Mouse (Mus musculus): ENCODE measurements at regions not wholly inside any gene's neighbourhood (a gene's known extent, or its start where the extent isn't known, plus 50 kb on each side); places are given as distances from the start of the nearest gene placed in this dataset.

GRCm38 (mm10) chr6:143482868-143483267 lies 315.8 kb downstream of the Etnk1 start:
- H3K27me3 ChIP-seq (ENCODE audit: control insufficient read depth, insufficient read depth, insufficient read length): no peaks in the 10 kb centered on the region
- H3K79me3 ChIP-seq (ENCODE audit: low read depth): no peaks in the 10 kb centered on the region
- H3K79me2 ChIP-seq (ENCODE audit: control insufficient read depth, insufficient read depth): no peaks in the 10 kb centered on the region
- TF ChIP-seq FOSL1 (IDR thresholded peaks at IDR 0.05; ENCODE audit: insufficient read depth, low read length, poor library complexity, severe bottlenecking) (no peak), USF1 (IDR thresholded peaks at IDR 0.05; ENCODE audit: low read depth) (no peak), MYOG (IDR thresholded peaks at IDR 0.05; ENCODE audit: control insufficient read depth, extremely low read depth, insufficient read length) (no peak), MYOD1 (IDR thresholded peaks at IDR 0.05; ENCODE audit: control insufficient read depth, insufficient read length, low read depth) (no peak), CTCF (IDR thresholded peaks at IDR 0.05; ENCODE audit: control insufficient read depth, insufficient read depth, insufficient read length) (no peak), MAX (IDR thresholded peaks at IDR 0.05) (no peak), CEBPB (IDR thresholded peaks at IDR 0.05; ENCODE audit: low read depth) (no peak)
- no peaks in the 10 kb centered on the region for H3K36me3 ChIP-seq (ENCODE audit: control insufficient read depth, insufficient read depth)
- H3ac ChIP-seq (ENCODE audit: control insufficient read depth, insufficient read length, low read depth): no peak overlapping the region
- no peak overlapping the region for H3K4me3 ChIP-seq (ENCODE audit: insufficient read depth, poor library complexity, severe bottlenecking)

GRCm38 (mm10) chr6:143484941-143485340 lies 317.9 kb downstream of the Etnk1 start:
- Histone ChIP-seq H3ac (ENCODE audit: control insufficient read depth, insufficient read length, low read depth) (no peak overlapping the region), H3K27me3 (ENCODE audit: control insufficient read depth, insufficient read depth, insufficient read length) (no peaks in the 10 kb centered on the region), H3K79me2 (ENCODE audit: control insufficient read depth, insufficient read depth) (no peaks in the 10 kb centered on the region), H3K79me3 (ENCODE audit: low read depth) (no peaks in the 10 kb centered on the region), H3K4me3 (ENCODE audit: insufficient read depth, poor library complexity, severe bottlenecking) (no peak overlapping the region), H3K36me3 (ENCODE audit: control insufficient read depth, insufficient read depth) (no peaks in the 10 kb centered on the region)
- TF ChIP-seq CEBPB (IDR thresholded peaks at IDR 0.05; ENCODE audit: low read depth) (no peak), MYOD1 (IDR thresholded peaks at IDR 0.05; ENCODE audit: control insufficient read depth, insufficient read length, low read depth) (no peak), USF1 (IDR thresholded peaks at IDR 0.05; ENCODE audit: low read depth) (no peak), MYOG (IDR thresholded peaks at IDR 0.05; ENCODE audit: control insufficient read depth, extremely low read depth, insufficient read length) (no peak)

- H3ac ChIP-seq (ENCODE audit: control insufficient read depth, insufficient read length, low read depth): no peak overlapping the region
- no peaks in the 10 kb centered on the region for H3K27me3 ChIP-seq (ENCODE audit: control insufficient read depth, insufficient read depth, insufficient read length)
- H3K79me3 ChIP-seq (ENCODE audit: low read depth): no peaks in the 10 kb centered on the region
- no peaks in the 10 kb centered on the region for H3K79me2 ChIP-seq (ENCODE audit: control insufficient read depth, insufficient read depth)
- no peak overlapping the region for H3K4me3 ChIP-seq (ENCODE audit: insufficient read depth, poor library complexity, severe bottlenecking)
- H3K36me3 ChIP-seq (ENCODE audit: control insufficient read depth, insufficient read depth): no peaks in the 10 kb centered on the region
- TF ChIP-seq MYOD1 (IDR thresholded peaks at IDR 0.05; ENCODE audit: control insufficient read depth, insufficient read length, low read depth): no peak
- no peak for TF ChIP-seq CTCF (IDR thresholded peaks at IDR 0.05; ENCODE audit: control insufficient read depth, insufficient read depth, insufficient read length)
- no peak for TF ChIP-seq MAX (IDR thresholded peaks at IDR 0.05)
- no peak for TF ChIP-seq USF1 (IDR thresholded peaks at IDR 0.05; ENCODE audit: low read depth)
- no peak for TF ChIP-seq MYOG (IDR thresholded peaks at IDR 0.05; ENCODE audit: control insufficient read depth, extremely low read depth, insufficient read length)
- TF ChIP-seq FOSL1 (IDR thresholded peaks at IDR 0.05; ENCODE audit: insufficient read depth, low read length, poor library complexity, severe bottlenecking): no peak
- no peak for TF ChIP-seq CEBPB (IDR thresholded peaks at IDR 0.05; ENCODE audit: low read depth)
Measured at GRCm38 (mm10) chr6:143487003-143487402, 320.0 kb downstream of the Etnk1 start.

GRCm38 (mm10) chr6:143490019-143490418 lies 323.0 kb downstream of the Etnk1 start:
- Histone ChIP-seq H3K79me3 (ENCODE audit: low read depth) (no peaks in the 10 kb centered on the region), H3ac (ENCODE audit: control insufficient read depth, insufficient read length, low read depth) (no peak overlapping the region), H3K27me3 (ENCODE audit: control insufficient read depth, insufficient read depth, insufficient read length) (no peaks in the 10 kb centered on the region), H3K36me3 (ENCODE audit: control insufficient read depth, insufficient read depth) (no peaks in the 10 kb centered on the region), H3K79me2 (ENCODE audit: control insufficient read depth, insufficient read depth) (no peaks in the 10 kb centered on the region), H3K4me3 (ENCODE audit: insufficient read depth, poor library complexity, severe bottlenecking) (no peak overlapping the region)
- TF ChIP-seq CTCF (IDR thresholded peaks at IDR 0.05; ENCODE audit: control insufficient read depth, insufficient read depth, insufficient read length) (no peak), MYOD1 (IDR thresholded peaks at IDR 0.05; ENCODE audit: control insufficient read depth, insufficient read length, low read depth) (no peak), CEBPB (IDR thresholded peaks at IDR 0.05; ENCODE audit: low read depth) (no peak), MYOG (IDR thresholded peaks at IDR 0.05; ENCODE audit: control insufficient read depth, extremely low read depth, insufficient read length) (no peak), MAX (IDR thresholded peaks at IDR 0.05) (no peak), FOSL1 (IDR thresholded peaks at IDR 0.05; ENCODE audit: insufficient read depth, low read length, poor library complexity, severe bottlenecking) (no peak), USF1 (IDR thresholded peaks at IDR 0.05; ENCODE audit: low read depth) (no peak)

GRCm38 (mm10) chr6:143491380-143491779 lies 324.4 kb downstream of the Etnk1 start:
- Histone ChIP-seq H3K79me3 (ENCODE audit: low read depth) (no peaks in the 10 kb centered on the region), H3K36me3 (ENCODE audit: control insufficient read depth, insufficient read depth) (no peaks in the 10 kb centered on the region), H3K27me3 (ENCODE audit: control insufficient read depth, insufficient read depth, insufficient read length) (no peaks in the 10 kb centered on the region), H3K4me3 (ENCODE audit: insufficient read depth, poor library complexity, severe bottlenecking) (no peak overlapping the region), H3ac (ENCODE audit: control insufficient read depth, insufficient read length, low read depth) (no peak overlapping the region), H3K79me2 (ENCODE audit: control insufficient read depth, insufficient read depth) (no peaks in the 10 kb centered on the region)
- TF ChIP-seq USF1 (IDR thresholded peaks at IDR 0.05; ENCODE audit: low read depth) (no peak), CEBPB (IDR thresholded peaks at IDR 0.05; ENCODE audit: low read depth) (no peak), MAX (IDR thresholded peaks at IDR 0.05) (no peak), MYOD1 (IDR thresholded peaks at IDR 0.05; ENCODE audit: control insufficient read depth, insufficient read length, low read depth) (no peak), FOSL1 (IDR thresholded peaks at IDR 0.05; ENCODE audit: insufficient read depth, low read length, poor library complexity, severe bottlenecking) (no peak), CTCF (IDR thresholded peaks at IDR 0.05; ENCODE audit: control insufficient read depth, insufficient read depth, insufficient read length) (no peak), MYOG (IDR thresholded peaks at IDR 0.05; ENCODE audit: control insufficient read depth, extremely low read depth, insufficient read length) (no peak)

- Histone ChIP-seq H3K4me3 (ENCODE audit: insufficient read depth, poor library complexity, severe bottlenecking) (no peak overlapping the region), H3ac (ENCODE audit: control insufficient read depth, insufficient read length, low read depth) (no peak overlapping the region), H3K79me2 (ENCODE audit: control insufficient read depth, insufficient read depth) (no peaks in the 10 kb centered on the region), H3K36me3 (ENCODE audit: control insufficient read depth, insufficient read depth) (no peaks in the 10 kb centered on the region), H3K79me3 (ENCODE audit: low read depth) (no peaks in the 10 kb centered on the region), H3K27me3 (ENCODE audit: control insufficient read depth, insufficient read depth, insufficient read length) (no peaks in the 10 kb centered on the region)
- TF ChIP-seq FOSL1 (IDR thresholded peaks at IDR 0.05; ENCODE audit: insufficient read depth, low read length, poor library complexity, severe bottlenecking): no peak
- TF ChIP-seq USF1 (IDR thresholded peaks at IDR 0.05; ENCODE audit: low read depth): no peak
- TF ChIP-seq MAX (IDR thresholded peaks at IDR 0.05): no peak
- TF ChIP-seq MYOG (IDR thresholded peaks at IDR 0.05; ENCODE audit: control insufficient read depth, extremely low read depth, insufficient read length): no peak
- no peak for TF ChIP-seq MYOD1 (IDR thresholded peaks at IDR 0.05; ENCODE audit: control insufficient read depth, insufficient read length, low read depth)
- no peak for TF ChIP-seq CEBPB (IDR thresholded peaks at IDR 0.05; ENCODE audit: low read depth)
- TF ChIP-seq CTCF (IDR thresholded peaks at IDR 0.05; ENCODE audit: control insufficient read depth, insufficient read depth, insufficient read length): no peak
Measured at GRCm38 (mm10) chr6:143493543-143493942, 326.5 kb downstream of the Etnk1 start.
